Mouse (Mus musculus) midbrain, embryonic 11.5 days (tissue): ENCODE results near the gene H2-M5. TPM values are rescaled to one million over a fixed set of nuclear protein-coding genes. Genes with fewer than 3 reads are reported as not detected.
"Not testable (repeated sequence)": the region's sequence is repeated elsewhere in the genome, so short reads cannot be mapped to it uniquely, and the experiment has no call there.

Experiments
- ATAC-seq: fragments of 200-750 bp; cut with Nextera tagmentation; 2 replicates; pipeline ENCODE4 v1.8.0; 2017; ENCODE audit warnings: moderate TSS enrichment, moderate library complexity; ENCODE audit not compliant: low FRiP score
- DNase-seq: peaks from one replicate; pipeline ENCODE4 v3.0.0; 2015; ENCODE audit warnings: low spot score; ENCODE audit errors: missing footprints
- H3K27ac ChIP-seq: fragments of 300-500 bp; sonication (generic); 2 replicates; pipeline ENCODE4 v1.5.1; 2014; ENCODE audit warnings: low read depth, low read length
- H3K27me3 ChIP-seq: fragments of 300-500 bp; sonication (generic); 2 replicates; pipeline ENCODE4 v1.6.1; 2014; ENCODE audit warnings: mild to moderate bottlenecking, low read length, moderate library complexity, mixed read lengths; ENCODE audit not compliant: control insufficient read depth, insufficient read depth
- H3K36me3 ChIP-seq: fragments of 300-500 bp; sonication (generic); 2 replicates; pipeline ENCODE4 v1.6.1; 2014; ENCODE audit warnings: mild to moderate bottlenecking, low read length, moderate library complexity, mixed read lengths; ENCODE audit not compliant: control insufficient read depth, insufficient read depth
- H3K4me1 ChIP-seq: fragments of 300-500 bp; sonication (generic); 2 replicates; pipeline ENCODE4 v1.6.1; 2014; ENCODE audit warnings: low read length; ENCODE audit not compliant: control insufficient read depth, insufficient read depth
- H3K4me2 ChIP-seq: fragments of 300-500 bp; sonication (generic); 2 replicates; pipeline ENCODE4 v1.6.1; 2014; ENCODE audit warnings: mild to moderate bottlenecking, moderate library complexity
- H3K4me3 ChIP-seq: fragments of 300-500 bp; sonication (generic); 2 replicates; pipeline ENCODE4 v1.5.1; 2014; ENCODE audit warnings: low read depth, low read length
- H3K9ac ChIP-seq: fragments of 300-500 bp; sonication (generic); 2 replicates; pipeline ENCODE4 v1.6.1; 2014; ENCODE audit warnings: low read length
- H3K9me3 ChIP-seq: fragments of 300-500 bp; sonication (generic); 2 replicates; pipeline ENCODE4 v1.6.1; 2016; ENCODE audit warnings: low read length; ENCODE audit not compliant: control insufficient read depth
- WGBS: fragments of 180-500 bp; shearing (Covaris S2); extraction: QIAGEN DNeasy Blood & Tissue Kit; methylation state at CpG from one replicate; pipeline ENCODE4 v1.1.7; 2014; 5-methylcytosine and 5-hydroxymethylcytosine counted together
- polyA plus RNA-seq: library from polyadenylated mRNA; unstranded; fragments of >200 nt; fragmentation: Nextera tagmentation; extraction: Ambion mirVana; gene quantifications from 2 replicates; pipeline ENCODE4 v1.2.1, GENCODE M21; 2014

H2-M5 gene
- polyA plus RNA-seq, 1 experiment from 2014 or later, result 0.67 TPM

DNA sequence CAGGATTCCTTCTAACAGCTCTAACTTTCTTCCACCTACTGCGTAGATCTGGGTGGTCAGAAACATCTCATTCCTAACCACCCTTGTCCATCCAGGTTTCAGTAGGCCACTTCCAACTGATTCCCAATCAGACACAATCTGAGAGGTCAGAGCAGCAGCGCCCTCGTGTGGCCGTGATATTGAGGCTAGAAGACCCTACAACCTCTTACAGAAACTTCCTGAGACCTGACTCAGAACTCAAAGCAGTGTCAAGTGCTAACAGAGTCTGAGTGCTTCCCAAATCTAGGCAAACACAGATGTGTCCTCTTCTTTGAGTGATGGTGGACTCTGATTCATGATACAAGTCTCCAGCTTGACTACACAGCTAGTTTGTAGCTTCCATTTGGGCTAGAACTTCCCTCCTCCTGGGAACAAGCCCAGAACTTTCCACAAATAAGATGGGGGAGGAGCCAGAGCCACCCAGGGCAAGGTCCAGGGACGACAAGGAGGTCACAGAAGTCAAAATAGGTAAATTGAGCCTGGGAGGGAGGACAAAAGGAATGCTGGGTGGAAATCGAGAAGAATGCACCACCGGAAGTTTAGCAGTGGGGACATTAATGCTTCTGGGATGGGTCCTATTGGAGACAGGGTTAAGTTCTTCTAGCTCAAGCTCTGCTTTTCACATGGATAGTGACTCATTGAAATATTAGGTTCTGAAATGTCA is 7.8 kb upstream of the H2-M5 start:
- Histone ChIP-seq H3K9ac (no peak overlapping the region), H3K4me3 (no peak overlapping the region), H3K27me3 (no peaks in the 10 kb centered on the region), H3K9me3 (no peaks in the 10 kb centered on the region), H3K36me3 (no peaks in the 10 kb centered on the region), H3K4me2 (no peak overlapping the region), H3K27ac (no peak overlapping the region), H3K4me1 (no peaks in the 10 kb centered on the region)
- WGBS, result 31% methylated on average over 7 of the region's 7 CpGs
- ATAC-seq (peak; percentile 73; the same call in 1 of the 2 replicates), DNase-seq (peak; percentile 99)

DNA sequence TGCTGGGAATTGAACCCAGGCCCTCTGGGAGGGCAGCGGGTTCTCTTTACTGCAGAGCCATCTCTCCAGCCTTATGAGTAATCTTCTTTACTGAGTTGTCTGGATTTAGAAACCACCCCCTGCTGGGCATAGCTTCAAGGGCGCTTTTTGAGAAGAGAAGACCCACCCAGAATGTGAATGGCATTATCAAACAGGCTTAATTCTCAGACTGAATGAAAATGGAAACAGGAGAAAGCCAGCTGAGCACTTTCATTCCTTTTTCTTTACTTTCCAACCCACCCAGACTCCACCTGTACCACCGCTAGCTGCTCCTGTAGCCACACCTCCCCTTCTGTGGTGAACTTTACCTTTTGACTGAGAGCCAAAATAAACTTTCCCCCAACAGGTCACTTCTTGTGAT is 6.1 kb upstream of the H2-M5 start:
- Histone ChIP-seq H3K27me3 (no peaks in the 10 kb centered on the region), H3K4me3 (no peak overlapping the region), H3K36me3 (no peaks in the 10 kb centered on the region), H3K4me1 (no peaks in the 10 kb centered on the region), H3K27ac (no peak overlapping the region), H3K9me3 (no peaks in the 10 kb centered on the region), H3K9ac (no peak overlapping the region), H3K4me2 (no peak overlapping the region)
- WGBS, result 49% methylated on average over 3 of the region's 3 CpGs
- DNase-seq (no peak), ATAC-seq (no peak)

DNA sequence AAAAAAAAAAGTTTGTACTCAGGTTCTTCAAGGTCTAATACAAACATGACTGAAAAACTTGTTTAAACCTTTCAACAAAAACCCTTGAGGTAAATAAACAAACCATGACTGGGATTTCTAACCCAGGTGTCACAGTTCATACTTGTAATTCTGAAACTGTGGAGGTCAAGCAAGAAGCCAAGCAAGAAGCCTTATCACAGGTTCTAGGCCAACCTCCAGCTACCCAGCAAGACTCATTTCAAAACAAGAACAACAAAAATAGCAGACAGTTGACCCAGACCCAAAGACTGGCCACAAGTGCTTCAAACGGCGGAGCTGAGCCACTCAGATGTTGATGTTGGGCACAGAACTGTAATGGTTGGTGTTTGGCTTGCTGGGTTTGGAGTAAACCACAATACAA is 5.2 kb upstream of the H2-M5 start:
- Histone ChIP-seq H3K9ac (no peak overlapping the region), H3K9me3 (no peaks in the 10 kb centered on the region), H3K4me1 (no peaks in the 10 kb centered on the region), H3K4me3 (no peak overlapping the region), H3K36me3 (no peaks in the 10 kb centered on the region), H3K4me2 (no peak overlapping the region), H3K27ac (no peak overlapping the region), H3K27me3 (peaks cover 2% of the 10 kb centered on the region)
- DNase-seq (peak; percentile 37), ATAC-seq (no peak)
- 85% methylated on average over 2 of the region's 2 CpGs for WGBS

DNA sequence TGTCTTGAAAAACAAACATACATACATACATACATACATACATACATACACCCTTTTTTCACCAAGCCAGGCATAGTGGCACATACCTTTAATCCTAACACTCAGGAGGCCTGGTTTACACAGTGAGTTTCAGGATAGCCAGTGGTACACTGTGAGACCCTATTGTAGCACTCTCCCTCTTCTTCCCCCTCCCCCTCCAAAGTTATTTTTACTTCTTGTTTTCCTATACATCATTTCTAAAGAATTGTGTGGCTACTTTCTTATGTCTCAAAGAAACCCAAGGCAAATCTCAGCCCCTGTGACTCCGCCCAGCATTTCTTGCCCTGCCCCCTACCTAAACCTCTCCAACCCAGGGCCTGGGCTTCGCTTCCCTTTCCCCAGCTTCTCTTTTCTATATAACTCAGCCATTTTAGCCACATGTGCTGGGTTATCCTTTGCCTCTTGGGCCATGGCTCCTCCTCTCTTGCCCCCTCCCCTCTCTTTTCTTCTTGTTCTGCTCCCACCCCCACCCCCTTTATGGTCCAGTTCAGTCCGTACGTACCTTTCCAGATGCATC is 4.5 kb upstream of the H2-M5 start:
- DNase-seq (no peak), ATAC-seq (no peak)
- no peaks in the 10 kb centered on the region for H3K4me1 ChIP-seq
- H3K27ac ChIP-seq, result no peak overlapping the region
- no peaks in the 10 kb centered on the region for H3K9me3 ChIP-seq
- H3K36me3 ChIP-seq, result no peaks in the 10 kb centered on the region
- H3K27me3 ChIP-seq, result peaks cover 8% of the 10 kb centered on the region
- 83% methylated on average over 4 of the region's 4 CpGs for WGBS
- H3K4me2 ChIP-seq, result no peak overlapping the region
- no peak overlapping the region for H3K4me3 ChIP-seq
- no peak overlapping the region for H3K9ac ChIP-seq

DNA sequence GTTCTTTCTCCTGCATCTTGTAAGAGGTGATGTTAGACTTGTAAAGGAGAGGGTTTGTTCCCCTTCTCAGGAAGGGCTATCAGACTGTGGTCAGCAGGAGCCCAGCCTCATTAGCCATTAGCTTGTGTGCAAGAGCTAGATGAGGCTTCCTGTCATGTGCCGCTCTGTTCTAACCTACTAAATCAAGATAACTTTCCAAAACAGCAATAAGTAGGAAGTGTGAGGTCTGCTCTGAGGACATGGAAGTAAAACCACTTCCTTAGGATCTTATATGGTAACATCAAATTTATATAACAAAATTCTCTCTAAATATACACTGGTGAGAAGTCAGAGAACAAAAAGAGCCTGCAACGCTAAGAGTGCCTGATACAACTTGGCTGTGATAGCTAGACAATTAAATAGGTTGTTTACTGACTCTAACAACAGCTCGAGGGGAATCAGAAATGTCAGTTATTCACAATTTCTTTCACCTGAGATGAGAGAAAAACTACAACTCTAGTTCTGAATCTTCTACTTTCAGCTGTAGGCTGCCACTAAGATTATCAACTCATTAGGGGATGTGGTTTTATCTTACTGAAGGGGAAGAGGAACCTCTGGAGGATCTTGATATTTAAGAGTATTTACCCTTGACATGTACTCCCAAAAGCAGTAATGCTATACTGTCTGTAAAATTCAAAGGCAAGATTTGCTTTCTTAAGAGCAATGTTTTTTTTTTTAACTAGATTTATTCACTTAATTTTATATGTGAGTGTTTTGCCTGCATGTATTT is 3.2 kb upstream of the H2-M5 start:
- H3K4me3 ChIP-seq, result no peak overlapping the region
- ATAC-seq, result no peak
- 80% methylated on average over 3 of the region's 3 CpGs for WGBS

DNA sequence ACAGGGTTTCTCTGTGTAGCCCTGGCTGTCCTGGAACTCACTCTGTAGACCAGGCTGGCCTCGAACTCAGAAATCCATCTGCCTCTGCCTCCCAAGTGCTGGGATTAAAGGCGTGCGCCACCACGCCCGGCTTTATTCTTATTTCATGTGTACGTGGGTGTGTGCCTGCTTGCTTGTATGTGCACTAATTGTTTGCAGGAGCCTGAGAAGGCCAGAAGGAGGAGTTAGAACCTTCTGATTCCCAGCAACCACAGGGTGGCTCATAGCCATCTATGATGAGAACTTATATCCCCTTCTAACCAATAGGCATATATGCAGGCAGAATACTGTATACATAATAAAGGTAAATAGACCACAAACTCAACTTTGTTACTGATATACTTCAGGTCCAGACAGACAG is 1.3 kb upstream of the H2-M5 start:
- H3K4me3 ChIP-seq, ATAC-seq: not testable (repeated sequence)

More for the DNA sequence above, 3.2 kb upstream of the H2-M5 start:
- no peaks in the 10 kb centered on the region for H3K36me3 ChIP-seq
- peak; percentile 33 for DNase-seq
- H3K27ac ChIP-seq, result no peak overlapping the region
- no peak overlapping the region for H3K9ac ChIP-seq
- no peaks in the 10 kb centered on the region for H3K9me3 ChIP-seq
- peaks cover 22% of the 10 kb centered on the region for H3K27me3 ChIP-seq
- no peaks in the 10 kb centered on the region for H3K4me1 ChIP-seq
- H3K4me2 ChIP-seq, result no peak overlapping the region

DNA sequence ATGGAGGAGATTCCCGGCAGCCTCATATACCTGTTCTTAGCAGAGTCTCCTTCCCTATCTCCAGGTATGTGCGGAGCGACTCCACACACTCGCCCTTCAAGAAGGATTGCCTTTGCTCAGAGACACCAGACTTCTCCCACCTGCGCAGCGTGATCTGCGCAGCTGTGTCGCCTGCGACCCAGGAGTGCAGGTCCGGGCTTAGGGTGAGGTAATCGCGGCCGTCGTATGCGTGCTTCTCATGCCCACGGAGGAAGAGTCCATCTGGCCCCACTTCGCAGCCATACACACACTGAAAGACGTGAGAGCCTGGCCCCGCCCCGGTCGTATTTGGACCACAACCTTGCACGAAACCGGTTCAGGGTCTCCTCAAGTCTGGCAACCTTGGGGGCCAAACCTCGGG is 862 bp downstream of the H2-M5 start:
- Histone ChIP-seq H3K9ac (no peak overlapping the region), H3K27ac (no peak overlapping the region), H3K4me1 (no peaks in the 10 kb centered on the region), H3K36me3 (no peaks in the 10 kb centered on the region), H3K27me3 (peaks cover 24% of the 10 kb centered on the region), H3K9me3 (no peaks in the 10 kb centered on the region), H3K4me2 (peak overlapping the region; percentile 22; the same call in 1 of the 2 replicates), H3K4me3 (no peak overlapping the region)
- DNase-seq, result peak; percentile 87
- ATAC-seq, result peak; percentile 40; the same call in 1 of the 2 replicates
- WGBS, result 5% methylated on average over 24 of the region's 24 CpGs

More for the DNA sequence above, 1.3 kb upstream of the H2-M5 start:
- peak; percentile 6 for DNase-seq
- WGBS, result 87% methylated on average over 6 of the region's 6 CpGs
- not testable (repeated sequence) for H3K27ac ChIP-seq, H3K9ac ChIP-seq, H3K4me2 ChIP-seq, H3K36me3 ChIP-seq, H3K9me3 ChIP-seq, H3K4me1 ChIP-seq
- peaks cover 24% of the 10 kb centered on the region for H3K27me3 ChIP-seq

DNA sequence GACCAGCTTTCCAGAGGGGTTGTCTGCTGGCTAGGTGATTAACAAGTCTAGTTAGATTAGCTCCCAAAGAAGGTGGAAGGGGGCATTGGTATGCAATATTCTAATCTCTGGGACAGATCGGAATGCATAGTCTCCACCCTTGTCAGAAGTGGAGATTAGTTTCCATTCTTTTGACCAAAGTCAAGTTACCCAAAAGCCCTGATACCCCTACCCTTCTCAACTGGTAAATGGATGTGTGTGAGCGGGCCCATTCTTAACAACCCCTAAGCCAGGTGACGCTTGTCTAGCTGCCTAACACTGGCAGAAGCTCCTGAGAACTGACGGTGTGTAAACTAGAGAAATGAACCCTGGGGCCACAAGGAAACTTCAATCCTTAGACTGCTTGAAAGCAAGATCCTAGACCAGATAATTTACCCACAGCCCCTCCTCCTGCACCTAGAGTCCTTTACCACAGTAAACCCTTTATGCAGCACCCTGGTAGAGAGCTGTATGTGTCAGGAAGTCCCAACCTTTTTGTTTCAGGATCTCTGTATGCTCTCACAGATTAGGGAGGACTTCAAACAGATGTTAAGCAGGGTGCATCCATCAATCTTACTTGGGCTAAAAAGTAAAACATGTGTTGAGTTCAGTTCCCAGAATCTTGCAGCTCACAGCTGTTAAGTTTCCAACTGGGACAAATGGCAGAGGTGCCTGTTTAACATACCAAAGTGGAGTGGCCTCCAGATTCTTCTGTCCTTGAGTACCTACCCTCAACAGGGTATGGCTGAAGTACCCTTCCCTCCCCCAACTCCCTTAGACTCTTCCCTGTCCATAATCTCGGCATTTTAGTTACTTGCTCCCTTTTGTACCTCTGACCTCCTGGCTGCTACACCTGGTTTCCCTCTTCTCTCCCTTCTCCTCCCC is 6.8 kb downstream of the H2-M5 start:
- Histone ChIP-seq H3K4me1 (peaks cover 10% of the 10 kb centered on the region), H3K27me3 (peaks cover 2% of the 10 kb centered on the region; the same call in 1 of the 2 replicates), H3K4me2 (no peak overlapping the region), H3K36me3 (no peaks in the 10 kb centered on the region), H3K27ac (no peak overlapping the region), H3K9ac (no peak overlapping the region), H3K9me3 (no peaks in the 10 kb centered on the region), H3K4me3 (no peak overlapping the region)
- WGBS, result 24% methylated on average over 5 of the region's 5 CpGs
- DNase-seq (peak; percentile 78), ATAC-seq (peak; percentile 19; the same call in 1 of the 2 replicates)
